Mouse (Mus musculus): ENCODE data around the gene Rab11a. TPM values are rescaled to one million over a fixed set of nuclear protein-coding genes. Genes with fewer than 3 reads are reported as not detected.
"Not testable (repeated sequence)": the region's sequence is repeated elsewhere in the genome, so short reads cannot be mapped to it uniquely, and the experiment has no call there.

The Rab11a gene
- polyA plus RNA-seq, 1 experiment from 2014 or later: 680 TPM

DNA sequence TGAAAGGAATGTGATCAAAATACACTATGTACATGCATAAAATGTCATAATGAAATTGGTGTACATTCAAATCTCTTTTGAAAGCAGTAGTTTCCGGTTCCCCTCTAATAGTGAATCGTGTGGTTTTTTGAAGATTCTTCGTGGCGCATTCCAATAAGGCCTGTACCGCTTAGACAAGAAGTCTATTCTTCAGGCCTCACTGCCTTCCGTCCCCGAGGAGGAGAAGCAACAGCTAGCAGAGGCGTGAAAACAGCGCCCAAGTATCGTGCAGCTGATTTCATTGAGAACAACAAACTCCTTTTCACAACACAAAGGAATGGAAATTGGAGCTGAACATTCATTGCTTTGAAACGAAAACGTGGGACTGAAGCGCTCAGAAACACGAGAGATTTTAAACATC, 20.5 kb upstream of the Rab11a start:
- H3K9me3 ChIP-seq (ENCODE audit: low read length): no peaks in the 10 kb centered on the region
- H3K4me1 ChIP-seq (ENCODE audit: insufficient read depth, low read length): no peaks in the 10 kb centered on the region
- H3K4me2 ChIP-seq (replicated peaks; ENCODE audit: low read depth, low read length): no peak overlapping the region
- no peaks in the 10 kb centered on the region for H3K27me3 ChIP-seq (ENCODE audit: insufficient read depth, low read length)
- H3K27ac ChIP-seq (ENCODE audit: low read length): no peak overlapping the region
- 78% methylated on average over 14 of the region's 14 CpGs for WGBS
- no peak for ATAC-seq (ENCODE audit: low FRiP score, low TSS enrichment)
- H3K36me3 ChIP-seq (ENCODE audit: insufficient read depth, low read length): no peaks in the 10 kb centered on the region
- no peak overlapping the region for H3K4me3 ChIP-seq (ENCODE audit: low read length)
- H3K9ac ChIP-seq (replicated peaks; ENCODE audit: low read length): no peak overlapping the region

- Histone ChIP-seq H3K9ac (replicated peaks; ENCODE audit: low read length) (no peak overlapping the region), H3K27ac (ENCODE audit: low read length) (no peak overlapping the region), H3K4me1 (ENCODE audit: insufficient read depth, low read length) (no peaks in the 10 kb centered on the region), H3K9me3 (ENCODE audit: low read length) (no peaks in the 10 kb centered on the region), H3K4me2 (replicated peaks; ENCODE audit: low read depth, low read length) (no peak overlapping the region), H3K27me3 (ENCODE audit: insufficient read depth, low read length) (no peaks in the 10 kb centered on the region), H3K4me3 (ENCODE audit: low read length) (no peak overlapping the region), H3K36me3 (ENCODE audit: insufficient read depth, low read length) (no peaks in the 10 kb centered on the region)
- ATAC-seq (ENCODE audit: low FRiP score, low TSS enrichment): no peak
- 86% methylated on average over 5 of the region's 5 CpGs for WGBS
Observed at GRCm38 (mm10) chr9:64752575-64752974, 15.0 kb upstream of the Rab11a start.

- Histone ChIP-seq H3K4me3 (ENCODE audit: low read length) (no peak overlapping the region), H3K4me1 (ENCODE audit: insufficient read depth, low read length) (no peaks in the 10 kb centered on the region), H3K36me3 (ENCODE audit: insufficient read depth, low read length) (no peaks in the 10 kb centered on the region), H3K27ac (ENCODE audit: low read length) (no peak overlapping the region), H3K9me3 (ENCODE audit: low read length) (no peaks in the 10 kb centered on the region), H3K27me3 (ENCODE audit: insufficient read depth, low read length) (no peaks in the 10 kb centered on the region), H3K4me2 (replicated peaks; ENCODE audit: low read depth, low read length) (no peak overlapping the region), H3K9ac (replicated peaks; ENCODE audit: low read length) (no peak overlapping the region)
- no peak for ATAC-seq (ENCODE audit: low FRiP score, low TSS enrichment)
- WGBS: 73% methylated on average over 6 of the region's 6 CpGs
Observed at GRCm38 (mm10) chr9:64749314-64749713, 11.8 kb upstream of the Rab11a start.

DNA sequence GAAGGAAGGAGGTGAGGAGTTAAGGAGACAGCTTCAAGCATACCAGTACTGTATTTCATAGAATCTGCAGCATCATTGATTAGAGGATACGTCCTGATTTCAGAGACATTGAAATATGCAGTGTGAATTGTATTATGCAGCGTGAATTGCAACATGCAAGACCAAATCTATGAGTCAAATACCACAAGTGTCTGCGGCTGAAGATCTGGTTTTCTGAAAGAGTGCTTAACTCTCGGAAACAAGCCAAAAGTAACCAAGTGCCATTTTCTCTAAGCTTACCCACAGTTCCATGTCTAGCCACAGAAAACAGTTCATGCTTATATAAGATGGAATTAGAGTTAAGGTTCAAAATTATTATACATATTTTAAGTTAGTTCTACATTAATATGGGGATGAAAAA, 10.2 kb upstream of the Rab11a start:
- Histone ChIP-seq H3K36me3 (ENCODE audit: insufficient read depth, low read length) (no peaks in the 10 kb centered on the region), H3K4me1 (ENCODE audit: insufficient read depth, low read length) (no peaks in the 10 kb centered on the region), H3K4me2 (replicated peaks; ENCODE audit: low read depth, low read length) (no peak overlapping the region), H3K9ac (replicated peaks; ENCODE audit: low read length) (no peak overlapping the region), H3K9me3 (ENCODE audit: low read length) (no peaks in the 10 kb centered on the region), H3K27ac (ENCODE audit: low read length) (no peak overlapping the region), H3K4me3 (ENCODE audit: low read length) (no peak overlapping the region), H3K27me3 (ENCODE audit: insufficient read depth, low read length) (no peaks in the 10 kb centered on the region)
- WGBS: 84% methylated on average over 4 of the region's 4 CpGs
- ATAC-seq (ENCODE audit: low FRiP score, low TSS enrichment): no peak

DNA sequence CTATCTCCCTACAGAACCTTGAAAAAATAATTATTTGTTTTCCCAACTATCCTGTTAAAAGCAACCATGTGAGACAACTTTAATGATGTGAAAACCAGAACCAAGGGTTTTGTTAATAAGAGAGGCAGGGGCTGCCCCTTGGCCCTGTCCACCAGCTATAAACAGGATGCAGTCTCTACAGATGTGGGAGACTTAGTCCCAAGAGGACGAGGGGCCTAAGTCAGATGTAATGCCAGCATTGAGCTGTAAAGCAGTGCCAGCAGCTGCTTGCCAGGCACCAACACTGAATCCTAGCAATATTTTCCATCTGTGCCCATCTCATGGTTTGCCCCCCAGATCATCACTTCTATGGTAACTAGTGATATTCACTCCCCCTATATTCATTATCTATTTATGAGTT, 4.9 kb upstream of the Rab11a start:
- Histone ChIP-seq H3K4me1 (ENCODE audit: insufficient read depth, low read length) (no peaks in the 10 kb centered on the region), H3K27ac (ENCODE audit: low read length) (no peak overlapping the region), H3K4me2 (replicated peaks; ENCODE audit: low read depth, low read length) (no peak overlapping the region), H3K9ac (replicated peaks; ENCODE audit: low read length) (no peak overlapping the region), H3K9me3 (ENCODE audit: low read length) (no peaks in the 10 kb centered on the region), H3K4me3 (ENCODE audit: low read length) (no peak overlapping the region), H3K36me3 (ENCODE audit: insufficient read depth, low read length) (no peaks in the 10 kb centered on the region), H3K27me3 (ENCODE audit: insufficient read depth, low read length) (no peaks in the 10 kb centered on the region)
- ATAC-seq (ENCODE audit: low FRiP score, low TSS enrichment): no peak
- 32% methylated on average over 1 of the region's 1 CpGs for WGBS

DNA sequence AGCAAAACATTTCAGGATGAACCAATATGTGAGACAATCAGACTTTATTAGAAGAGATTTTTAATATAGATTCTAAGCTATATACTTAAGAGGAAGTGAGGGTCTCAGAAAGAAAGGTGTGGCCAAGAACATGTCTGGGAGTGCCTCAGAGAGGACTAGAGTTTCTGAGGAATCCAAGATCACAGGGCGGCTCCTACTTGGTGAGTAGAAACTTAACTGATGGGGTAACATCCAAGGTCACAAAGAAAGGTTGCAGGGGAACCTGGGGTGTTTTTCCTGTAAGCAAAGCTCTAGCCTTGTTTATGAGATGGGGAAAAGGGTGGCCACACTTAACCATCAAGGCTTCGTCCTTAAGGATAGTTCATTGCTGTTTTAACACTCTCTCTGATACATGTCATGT, 1.4 kb upstream of the Rab11a start:
- Histone ChIP-seq H3K9ac (replicated peaks; ENCODE audit: low read length) (no peak overlapping the region), H3K9me3 (ENCODE audit: low read length) (no peaks in the 10 kb centered on the region), H3K27me3 (ENCODE audit: insufficient read depth, low read length) (no peaks in the 10 kb centered on the region), H3K4me3 (ENCODE audit: low read length) (no peak overlapping the region), H3K4me1 (ENCODE audit: insufficient read depth, low read length) (peaks cover 3% of the 10 kb centered on the region; the same call in 1 of the 2 replicates), H3K27ac (ENCODE audit: low read length) (no peak overlapping the region), H3K4me2 (replicated peaks; ENCODE audit: low read depth, low read length) (no peak overlapping the region), H3K36me3 (ENCODE audit: insufficient read depth, low read length) (no peaks in the 10 kb centered on the region)
- ATAC-seq (ENCODE audit: low FRiP score, low TSS enrichment): no peak
- 74% methylated on average over 2 of the region's 2 CpGs for WGBS

GRCm38 (mm10) chr9:64736639-64737405, 736 bp downstream of the Rab11a start:
- Histone ChIP-seq H3K27ac (ENCODE audit: low read length) (peak overlapping the region; percentile 97), H3K36me3 (ENCODE audit: insufficient read depth, low read length) (no peaks in the 10 kb centered on the region), H3K4me2 (replicated peaks; ENCODE audit: low read depth, low read length) (peak overlapping the region; percentile 68), H3K9ac (replicated peaks; ENCODE audit: low read length) (peak overlapping the region; percentile 94), H3K9me3 (ENCODE audit: low read length) (no peaks in the 10 kb centered on the region), H3K4me3 (ENCODE audit: low read length) (peak overlapping the region; percentile 94), H3K4me1 (ENCODE audit: insufficient read depth, low read length) (peaks cover 3% of the 10 kb centered on the region; the same call in 1 of the 2 replicates), H3K27me3 (ENCODE audit: insufficient read depth, low read length) (no peaks in the 10 kb centered on the region)
- WGBS: under 1% methylated on average over 30 of the region's 35 CpGs
- ATAC-seq (ENCODE audit: low FRiP score, low TSS enrichment): peak; percentile 80

- Histone ChIP-seq H3K4me3 (ENCODE audit: low read length) (peak overlapping the region; percentile 94), H3K9ac (replicated peaks; ENCODE audit: low read length) (peak overlapping the region; percentile 94), H3K27me3 (ENCODE audit: insufficient read depth, low read length) (no peaks in the 10 kb centered on the region), H3K9me3 (ENCODE audit: low read length) (no peaks in the 10 kb centered on the region), H3K4me1 (ENCODE audit: insufficient read depth, low read length) (peaks cover 10% of the 10 kb centered on the region), H3K27ac (ENCODE audit: low read length) (peak overlapping the region; percentile 97), H3K36me3 (ENCODE audit: insufficient read depth, low read length) (no peaks in the 10 kb centered on the region), H3K4me2 (replicated peaks; ENCODE audit: low read depth, low read length) (peak overlapping the region; percentile 68)
- 7% methylated on average over 9 of the region's 9 CpGs for WGBS
- no peak for ATAC-seq (ENCODE audit: low FRiP score, low TSS enrichment)
Observed at GRCm38 (mm10) chr9:64736076-64736638, 1.4 kb downstream of the Rab11a start.

DNA sequence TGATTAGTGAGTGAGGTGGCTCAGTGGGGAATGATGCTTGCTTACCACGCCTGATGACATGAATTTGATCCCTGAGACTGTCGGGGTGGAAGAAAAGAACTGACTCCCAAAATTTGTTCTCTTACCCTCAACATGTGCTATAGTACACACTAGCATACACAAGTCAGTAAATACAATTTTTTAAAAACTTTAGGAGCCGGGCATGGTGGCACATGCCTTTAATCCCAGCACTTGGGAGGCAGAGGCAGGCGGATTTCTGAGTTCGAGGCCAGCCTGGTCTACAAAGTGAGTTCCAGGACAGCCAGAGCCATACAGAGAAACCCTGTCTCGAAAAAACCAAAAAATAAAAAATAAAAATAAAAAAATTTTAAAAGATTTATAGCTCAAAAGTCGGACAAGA, 2.6 kb downstream of the Rab11a start:
- H3K36me3 ChIP-seq (ENCODE audit: insufficient read depth, low read length); H3K4me3 ChIP-seq (ENCODE audit: low read length); H3K27ac ChIP-seq (ENCODE audit: low read length); H3K9ac ChIP-seq (replicated peaks; ENCODE audit: low read length); H3K27me3 ChIP-seq (ENCODE audit: insufficient read depth, low read length); H3K9me3 ChIP-seq (ENCODE audit: low read length); ATAC-seq (ENCODE audit: low FRiP score, low TSS enrichment): not testable (repeated sequence)
- H3K4me1 ChIP-seq (ENCODE audit: insufficient read depth, low read length): peaks cover 15% of the 10 kb centered on the region
- peak overlapping the region; percentile 33; the same call in 1 of the 2 replicates for H3K4me2 ChIP-seq (replicated peaks; ENCODE audit: low read depth, low read length)
- WGBS: 85% methylated on average over 7 of the region's 7 CpGs

DNA sequence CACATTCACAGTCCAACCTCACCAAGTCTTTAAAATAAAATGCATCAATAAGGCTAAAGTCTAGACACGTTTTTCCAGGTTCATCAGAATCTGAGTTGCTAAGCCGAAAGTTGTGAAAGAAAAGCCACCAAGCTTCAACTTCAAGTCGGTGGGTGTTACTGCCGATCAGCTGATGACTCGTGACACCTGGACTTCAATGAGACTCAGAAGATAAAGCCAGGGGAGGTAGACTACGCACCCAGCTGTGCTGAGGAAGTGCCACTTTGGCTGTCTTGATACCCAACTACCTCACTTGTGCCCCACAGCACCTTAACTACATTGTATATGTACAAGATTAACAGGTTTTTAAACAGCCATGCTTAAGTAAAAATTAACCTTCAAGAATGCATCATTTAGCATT, 3.4 kb downstream of the Rab11a start:
- peak overlapping the region; percentile 25 for H3K4me2 ChIP-seq (replicated peaks; ENCODE audit: low read depth, low read length)
- 55% methylated on average over 6 of the region's 6 CpGs for WGBS
- ATAC-seq (ENCODE audit: low FRiP score, low TSS enrichment): no peak

More for the DNA sequence above, 3.4 kb downstream of the Rab11a start:
- no peaks in the 10 kb centered on the region for H3K36me3 ChIP-seq (ENCODE audit: insufficient read depth, low read length)
- no peaks in the 10 kb centered on the region for H3K27me3 ChIP-seq (ENCODE audit: insufficient read depth, low read length)
- no peaks in the 10 kb centered on the region for H3K9me3 ChIP-seq (ENCODE audit: low read length)
- H3K4me3 ChIP-seq (ENCODE audit: low read length): no peak overlapping the region; the same call in 1 of the 2 replicates
- no peak overlapping the region for H3K9ac ChIP-seq (replicated peaks; ENCODE audit: low read length)
- H3K27ac ChIP-seq (ENCODE audit: low read length): peak overlapping the region; percentile 63; the same call in 1 of the 2 replicates
- peaks cover 16% of the 10 kb centered on the region for H3K4me1 ChIP-seq (ENCODE audit: insufficient read depth, low read length)

Data from kidney, embryonic 16.5 days (tissue).